Comparison of ENCODE assay signal across 11 mouse cellular contexts in genomic region chr4:32189416-32190036, GRCm38 (mm10).
"Had no signal": no experiment of that assay in that cellular context is flagged by ENCODE, and none has a peak within 500 bp of the region (broad histone marks: within the 10 kb centered on the region; RNA-seq: fewer than 3 reads in every experiment).

No protein-coding gene starts in this region.

- H3K27ac ChIP-seq: limb, embryonic 15.5 days; liver, embryonic 12.5 days; lung, embryonic 15.5 days; macrophage; midbrain, embryonic 13.5 days; stomach, postnatal 0 days had no signal

- H3K4me1 ChIP-seq: midbrain, embryonic 13.5 days had no signal

- H3K27me3 ChIP-seq: limb, embryonic 15.5 days; liver, embryonic 12.5 days; lung, embryonic 15.5 days; midbrain, embryonic 13.5 days had no signal

- DNase-seq: kidney, postnatal 25 days; layer of hippocampus, adult 9-11 months; layer of hippocampus, postnatal 36 days; lung, postnatal 14 days; thymus, postnatal 4 days had no signal

- H3K9me3 ChIP-seq: limb, embryonic 15.5 days; liver, embryonic 12.5 days; lung, embryonic 15.5 days; midbrain, embryonic 13.5 days had no signal

- H3K4me2 ChIP-seq: limb, embryonic 15.5 days; liver, embryonic 12.5 days; lung, embryonic 15.5 days; midbrain, embryonic 13.5 days had no signal

- H3K4me3 ChIP-seq: limb, embryonic 15.5 days; liver, embryonic 12.5 days; lung, embryonic 15.5 days; midbrain, embryonic 13.5 days had no signal

- ATAC-seq: liver, embryonic 12.5 days; midbrain, embryonic 13.5 days had no signal

- H3K36me3 ChIP-seq: limb, embryonic 15.5 days; liver, embryonic 12.5 days; lung, embryonic 15.5 days; midbrain, embryonic 13.5 days had no signal

- H3K9ac ChIP-seq: limb, embryonic 15.5 days; liver, embryonic 12.5 days; lung, embryonic 15.5 days; midbrain, embryonic 13.5 days had no signal
